Mouse (Mus musculus) neural tube, embryonic 15.5 days (tissue): ENCODE measurements around the gene Pbx2. TPM values are rescaled to one million over a fixed set of nuclear protein-coding genes. Genes with fewer than 3 reads are reported as not detected.

Experiments
- ATAC-seq: fragments of 200-750 bp; cut with Nextera tagmentation; 2 replicates; pipeline ENCODE4 v1.8.0; 2017; ENCODE audit warnings: mild to moderate bottlenecking, moderate TSS enrichment, moderate library complexity; ENCODE audit not compliant: low FRiP score
- H3K27ac ChIP-seq: fragments of 300-500 bp; sonication (generic); replicated peaks from 2 replicates; pipeline ENCODE4 v1.5.1; 2015; ENCODE audit warnings: mild to moderate bottlenecking, inconsistent platforms
- H3K27me3 ChIP-seq: fragments of 300-500 bp; sonication (generic); replicated peaks from 2 replicates; pipeline ENCODE4 v1.6.1; 2015; ENCODE audit warnings: inconsistent platforms
- H3K36me3 ChIP-seq: fragments of 300-500 bp; sonication (generic); 2 replicates; pipeline ENCODE4 v1.6.1; 2015; ENCODE audit warnings: inconsistent platforms
- H3K4me1 ChIP-seq: fragments of 300-500 bp; sonication (generic); 2 replicates; pipeline ENCODE4 v1.6.1; 2015; ENCODE audit warnings: inconsistent platforms
- H3K4me2 ChIP-seq: fragments of 300-500 bp; sonication (generic); 2 replicates; pipeline ENCODE4 v1.6.1; 2015; ENCODE audit warnings: inconsistent platforms, mild to moderate bottlenecking, moderate library complexity
- H3K4me3 ChIP-seq: fragments of 300-500 bp; sonication (generic); replicated peaks from 2 replicates; pipeline ENCODE4 v1.5.1; 2015; ENCODE audit warnings: mild to moderate bottlenecking, inconsistent platforms
- H3K9ac ChIP-seq: fragments of 300-500 bp; sonication (generic); replicated peaks from 2 replicates; pipeline ENCODE4 v1.6.1; 2015; ENCODE audit warnings: mild to moderate bottlenecking, inconsistent platforms
- H3K9me3 ChIP-seq: fragments of 300-500 bp; sonication (generic); replicated peaks from 2 replicates; pipeline ENCODE4 v1.6.1; 2016; ENCODE audit warnings: inconsistent platforms
- WGBS: fragments of 180-500 bp; shearing (Covaris S2); methylation state at CpG from one replicate; pipeline ENCODE4 v1.1.7; 2015; ENCODE audit warnings: mixed read lengths; 5-methylcytosine and 5-hydroxymethylcytosine counted together
- polyA plus RNA-seq: library from polyadenylated mRNA; unstranded; fragments of >200 nt; fragmentation: Nextera tagmentation; extraction: Ambion mirVana; gene quantifications from 2 replicates; pipeline ENCODE4 v1.2.1, GENCODE M21; 2015

Pbx2 gene
- polyA plus RNA-seq, 1 experiment from 2014 or later: 8.2 TPM

GRCm38 (mm10) chr17:34605609-34606008, 14.5 kb downstream of the Pbx2 start:
- Histone ChIP-seq H3K27ac (peak overlapping the region; percentile 92), H3K27me3 (no peaks in the 10 kb centered on the region), H3K4me3 (peak overlapping the region; percentile 84), H3K4me1 (peaks cover 51% of the 10 kb centered on the region), H3K9me3 (no peaks in the 10 kb centered on the region), H3K4me2 (peak overlapping the region; percentile 97), H3K36me3 (peaks cover 15% of the 10 kb centered on the region), H3K9ac (peak overlapping the region; percentile 97)
- under 1% methylated on average over 22 of the region's 30 CpGs for WGBS
- peak; percentile 40 for ATAC-seq

GRCm38 (mm10) chr17:34606186-34607039, 15.3 kb downstream of the Pbx2 start:
- peak overlapping the region; percentile 97 for H3K4me2 ChIP-seq
- H3K4me1 ChIP-seq: peaks cover 51% of the 10 kb centered on the region
- WGBS: 16% methylated on average over 32 of the region's 32 CpGs
- H3K9me3 ChIP-seq: no peaks in the 10 kb centered on the region
- H3K9ac ChIP-seq: peak overlapping the region; percentile 97
- H3K27ac ChIP-seq: peak overlapping the region; percentile 92
- ATAC-seq: no peak
- H3K4me3 ChIP-seq: peak overlapping the region; percentile 84
- H3K36me3 ChIP-seq: peaks cover 20% of the 10 kb centered on the region
- no peaks in the 10 kb centered on the region for H3K27me3 ChIP-seq

- H3K4me1 ChIP-seq: peaks cover 41% of the 10 kb centered on the region
- WGBS: 80% methylated on average over 7 of the region's 7 CpGs
- no peaks in the 10 kb centered on the region for H3K9me3 ChIP-seq
- 0 out of 2 replicates have a peak overlapping the region, but pooled peaks have one; percentile 97 for H3K9ac ChIP-seq
- no peak for ATAC-seq
- peak overlapping the region; percentile 97; the same call in 1 of the 2 replicates for H3K4me2 ChIP-seq
- H3K27ac ChIP-seq: no peak overlapping the region
- no peak overlapping the region for H3K4me3 ChIP-seq
- no peaks in the 10 kb centered on the region for H3K27me3 ChIP-seq
- peaks cover 28% of the 10 kb centered on the region for H3K36me3 ChIP-seq
Observed at GRCm38 (mm10) chr17:34607997-34608396, 16.9 kb downstream of the Pbx2 start.

- Histone ChIP-seq H3K27me3 (no peaks in the 10 kb centered on the region), H3K4me3 (no peak overlapping the region), H3K9ac (no peak overlapping the region), H3K27ac (no peak overlapping the region), H3K9me3 (no peaks in the 10 kb centered on the region), H3K4me1 (peaks cover 29% of the 10 kb centered on the region), H3K36me3 (peaks cover 50% of the 10 kb centered on the region), H3K4me2 (no peak overlapping the region)
- 89% methylated on average over 8 of the region's 8 CpGs for WGBS
- no peak for ATAC-seq
Observed at GRCm38 (mm10) chr17:34611050-34611449, 20.0 kb downstream of the Pbx2 start.

- H3K4me2 ChIP-seq: no peak overlapping the region
- no peak for ATAC-seq
Observed at GRCm38 (mm10) chr17:34613054-34613645, 22.1 kb downstream of the Pbx2 start.

GRCm38 (mm10) chr17:34613830-34614229, 22.8 kb downstream of the Pbx2 start:
- no peaks in the 10 kb centered on the region for H3K27me3 ChIP-seq
- no peak overlapping the region for H3K4me2 ChIP-seq
- WGBS: 86% methylated on average over 10 of the region's 10 CpGs
- H3K27ac ChIP-seq: no peak overlapping the region
- peaks cover 4% of the 10 kb centered on the region for H3K4me1 ChIP-seq
- no peak for ATAC-seq
- no peak overlapping the region for H3K9ac ChIP-seq
- H3K4me3 ChIP-seq: no peak overlapping the region
- H3K36me3 ChIP-seq: peaks cover 65% of the 10 kb centered on the region
- no peaks in the 10 kb centered on the region for H3K9me3 ChIP-seq

More at GRCm38 (mm10) chr17:34613054-34613645, 22.1 kb downstream of the Pbx2 start:
- 91% methylated on average over 11 of the region's 11 CpGs for WGBS
- H3K36me3 ChIP-seq: peaks cover 65% of the 10 kb centered on the region
- H3K9me3 ChIP-seq: no peaks in the 10 kb centered on the region
- H3K27ac ChIP-seq: no peak overlapping the region
- no peaks in the 10 kb centered on the region for H3K27me3 ChIP-seq
- peaks cover 11% of the 10 kb centered on the region for H3K4me1 ChIP-seq
- no peak overlapping the region for H3K4me3 ChIP-seq
- H3K9ac ChIP-seq: no peak overlapping the region

GRCm38 (mm10) chr17:34615871-34616270, 24.8 kb downstream of the Pbx2 start, which contains the start of gene Egfl8:
Gene Egfl8, minus strand, starts transcription at chr17:34615971.
- Histone ChIP-seq H3K4me1 (no peaks in the 10 kb centered on the region), H3K27me3 (no peaks in the 10 kb centered on the region), H3K9me3 (no peaks in the 10 kb centered on the region), H3K27ac (0 out of 2 replicates have a peak within 1 kb of the TSS, but pooled peaks have one; percentile 9), H3K4me2 (no peak within 1 kb of the TSS; the same call in 1 of the 2 replicates), H3K9ac (no peak within 1 kb of the TSS), H3K4me3 (no peak within 1 kb of the TSS), H3K36me3 (peaks cover 66% of the 10 kb centered on the region)
- no peak for ATAC-seq
- WGBS: 62% methylated on average over 6 of the region's 6 CpGs

GRCm38 (mm10) chr17:34618999-34619398, 27.9 kb downstream of the Pbx2 start:
- WGBS: 12% methylated on average over 6 of the region's 6 CpGs
- no peaks in the 10 kb centered on the region for H3K9me3 ChIP-seq
- H3K27me3 ChIP-seq: no peaks in the 10 kb centered on the region
- no peak overlapping the region for H3K4me2 ChIP-seq
- no peak overlapping the region for H3K27ac ChIP-seq
- no peak overlapping the region for H3K4me3 ChIP-seq
- no peak for ATAC-seq
- no peak overlapping the region for H3K9ac ChIP-seq
- no peaks in the 10 kb centered on the region for H3K4me1 ChIP-seq
- H3K36me3 ChIP-seq: peaks cover 59% of the 10 kb centered on the region

- ATAC-seq: no peak
- Histone ChIP-seq H3K27ac (no peak overlapping the region), H3K4me3 (no peak overlapping the region), H3K36me3 (peaks cover 48% of the 10 kb centered on the region), H3K4me2 (no peak overlapping the region), H3K9ac (no peak overlapping the region), H3K9me3 (no peaks in the 10 kb centered on the region), H3K27me3 (no peaks in the 10 kb centered on the region), H3K4me1 (peaks cover 9% of the 10 kb centered on the region)
- 74% methylated on average over 8 of the region's 8 CpGs for WGBS
Observed at GRCm38 (mm10) chr17:34621006-34621405, 29.9 kb downstream of the Pbx2 start.

- ATAC-seq: no peak
- Histone ChIP-seq H3K27ac (no peak overlapping the region), H3K4me3 (no peak overlapping the region), H3K27me3 (no peaks in the 10 kb centered on the region), H3K4me1 (peaks cover 22% of the 10 kb centered on the region), H3K9ac (no peak overlapping the region), H3K4me2 (no peak overlapping the region), H3K9me3 (no peaks in the 10 kb centered on the region), H3K36me3 (peaks cover 33% of the 10 kb centered on the region)
- WGBS: 87% methylated on average over 9 of the region's 9 CpGs
Observed at GRCm38 (mm10) chr17:34623161-34623560, 32.1 kb downstream of the Pbx2 start.

- Histone ChIP-seq H3K27me3 (no peaks in the 10 kb centered on the region; the same call in 1 of the 2 replicates), H3K4me2 (no peak overlapping the region), H3K27ac (no peak overlapping the region), H3K9me3 (no peaks in the 10 kb centered on the region), H3K4me3 (no peak overlapping the region), H3K9ac (no peak overlapping the region), H3K36me3 (peaks cover 27% of the 10 kb centered on the region), H3K4me1 (peaks cover 40% of the 10 kb centered on the region)
- 95% methylated on average over 3 of the region's 3 CpGs for WGBS
- ATAC-seq: no peak
Observed at GRCm38 (mm10) chr17:34624981-34625380, 33.9 kb downstream of the Pbx2 start.
